Mouse (Mus musculus) spleen, postnatal 4 days (tissue): ENCODE measurements at regions not wholly inside any gene's neighbourhood (a gene's known extent, or its start where the extent isn't known, plus 50 kb on each side); places are given as distances from the start of the nearest gene placed in this dataset.
"Not testable (repeated sequence)": the region's sequence is repeated elsewhere in the genome, so short reads cannot be mapped to it uniquely, and the experiment has no call there.

Experiments
- DNase-seq, 2 experiments: peaks; one replicate each; pipeline ENCODE4 v3.0.0; 2022; ENCODE audit warnings: low spot score in 2 of 2

- no peak for DNase-seq
Observed at GRCm38 (mm10) chr1:107677404-107677803, 87.6 kb downstream of the Serpinb8 start.

DNA sequence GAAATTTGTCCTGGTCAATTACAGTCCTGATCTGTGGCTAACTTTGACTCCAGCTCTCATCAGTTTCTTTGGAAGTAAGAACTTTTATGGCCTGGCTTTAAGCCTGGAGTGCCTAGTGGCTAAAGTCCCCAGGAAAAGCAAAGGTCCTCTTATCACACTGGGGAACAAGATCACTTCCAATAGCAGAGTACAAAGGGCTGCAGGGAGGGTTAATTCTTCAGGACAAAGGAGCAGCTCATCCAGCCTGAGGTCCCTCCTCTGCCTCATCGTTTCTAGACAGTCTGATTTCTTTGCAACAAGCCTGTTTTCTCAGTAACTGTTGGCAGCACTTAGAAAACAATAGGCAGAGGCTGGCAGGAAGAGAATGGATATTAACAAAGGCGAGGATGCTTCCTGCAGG, 107.1 kb downstream of the Serpinb8 start:
- DNase-seq, result no peak

DNA sequence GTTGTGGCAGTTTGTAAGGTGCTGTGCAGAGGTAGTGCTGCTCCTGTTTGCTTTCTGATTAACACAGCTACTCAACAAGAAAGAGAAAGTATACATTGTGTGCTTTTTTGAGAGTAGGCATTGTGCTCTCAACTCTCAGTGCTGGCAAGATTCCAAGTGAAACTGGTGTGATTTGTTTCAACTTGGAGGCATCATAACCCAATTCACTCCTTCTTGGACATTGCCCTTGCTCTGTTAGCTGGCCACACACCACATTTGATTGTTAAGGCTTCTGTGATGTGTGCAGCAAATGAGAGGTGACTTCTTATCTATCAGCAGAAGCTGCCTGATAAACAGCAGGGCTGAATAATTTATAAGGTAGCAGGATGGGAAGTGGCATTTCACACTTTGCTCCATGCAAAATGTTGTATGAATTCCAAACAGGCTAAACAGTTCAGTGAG, 116.3 kb downstream of the Serpinb8 start:
- DNase-seq, result no peak

DNA sequence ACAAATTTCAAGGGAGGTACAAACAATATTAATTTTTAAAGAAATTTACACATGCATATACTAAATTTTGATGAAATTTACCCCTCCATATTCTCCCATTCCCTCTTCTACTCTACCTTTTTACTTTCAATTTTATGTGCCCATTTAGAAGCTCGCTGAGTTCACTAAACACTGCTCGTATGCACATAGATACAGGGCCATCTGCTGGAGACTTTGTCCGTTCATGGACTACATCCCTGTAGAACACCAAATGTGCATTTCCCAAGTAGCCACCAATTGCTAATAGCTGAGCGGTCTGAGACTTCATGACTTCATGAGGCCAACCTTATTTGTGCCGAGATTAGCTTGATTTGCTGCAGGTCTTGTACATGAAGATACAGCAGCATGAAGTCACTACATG, 118.8 kb downstream of the Serpinb8 start:
- DNase-seq, result no peak

- no peak for DNase-seq
Observed at GRCm38 (mm10) chr1:107714869-107715268, 125.1 kb downstream of the Serpinb8 start.

GRCm38 (mm10) chr1:107719304-107719703, 129.5 kb downstream of the Serpinb8 start:
- no peak for DNase-seq

- no peak for DNase-seq
Observed at GRCm38 (mm10) chr1:107728113-107728839, 138.5 kb downstream of the Serpinb8 start.

DNA sequence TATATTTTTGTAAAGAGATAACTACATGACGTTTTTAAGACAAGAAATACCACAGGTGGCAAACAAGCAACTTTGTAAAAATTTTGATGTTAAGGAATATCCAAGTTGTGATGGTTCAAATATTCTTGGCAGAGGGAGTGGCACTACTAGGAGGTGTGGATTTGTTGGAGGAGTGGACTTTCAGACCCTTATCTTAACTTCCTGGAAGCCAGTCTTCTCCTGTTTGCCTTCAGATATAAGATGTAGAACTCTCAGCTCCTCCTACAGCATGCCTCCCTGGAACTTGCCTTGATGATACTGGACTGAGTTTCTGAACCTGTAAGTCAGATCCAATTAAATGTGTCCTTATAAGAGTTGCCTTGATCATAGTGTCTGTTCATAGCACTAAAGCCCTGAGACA, 175.5 kb downstream of the Serpinb8 start:
- DNase-seq, result no peak

GRCm38 (mm10) chr1:107767198-107767947, 177.6 kb downstream of the Serpinb8 start:
- no peak for DNase-seq

DNA sequence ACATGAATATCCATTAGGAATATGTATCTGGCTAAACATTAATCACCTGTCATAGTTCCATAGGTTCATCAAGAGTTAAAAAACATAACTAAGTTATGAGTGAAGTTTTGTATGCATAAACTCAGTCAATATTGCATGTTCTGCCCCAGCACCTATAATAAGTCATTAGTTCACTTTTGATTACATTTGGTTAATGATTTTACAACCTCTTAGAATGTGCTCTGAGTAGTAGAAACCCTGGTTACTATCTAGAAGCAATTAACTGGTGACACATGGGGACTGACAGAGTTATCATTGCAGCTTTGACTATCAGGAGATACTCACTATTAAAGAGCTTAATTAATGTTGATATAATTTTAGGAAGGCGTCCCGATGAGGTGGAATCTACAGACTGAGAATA, 183.2 kb downstream of the Serpinb8 start:
- no peak for DNase-seq

DNA sequence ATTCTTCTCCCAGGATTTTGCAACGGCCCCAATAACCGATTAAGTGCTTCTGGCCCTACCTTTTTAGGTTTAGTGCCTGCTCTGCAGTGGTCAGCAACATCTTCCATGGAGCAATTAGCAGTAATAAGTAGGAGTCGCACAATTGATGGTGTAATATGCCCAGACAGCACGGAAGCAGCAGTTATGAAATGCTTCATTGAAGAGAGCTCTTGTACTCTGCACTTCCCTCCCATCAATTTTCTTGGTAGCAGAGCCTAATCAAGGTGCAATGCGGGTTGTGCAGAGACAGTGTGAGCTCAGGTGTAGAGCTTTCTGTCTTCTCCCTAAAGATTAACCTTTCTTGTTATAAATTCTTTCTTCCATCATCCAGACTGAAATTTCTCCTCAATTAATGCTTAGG, 193.3 kb downstream of the Serpinb8 start:
- no peak for DNase-seq

DNA sequence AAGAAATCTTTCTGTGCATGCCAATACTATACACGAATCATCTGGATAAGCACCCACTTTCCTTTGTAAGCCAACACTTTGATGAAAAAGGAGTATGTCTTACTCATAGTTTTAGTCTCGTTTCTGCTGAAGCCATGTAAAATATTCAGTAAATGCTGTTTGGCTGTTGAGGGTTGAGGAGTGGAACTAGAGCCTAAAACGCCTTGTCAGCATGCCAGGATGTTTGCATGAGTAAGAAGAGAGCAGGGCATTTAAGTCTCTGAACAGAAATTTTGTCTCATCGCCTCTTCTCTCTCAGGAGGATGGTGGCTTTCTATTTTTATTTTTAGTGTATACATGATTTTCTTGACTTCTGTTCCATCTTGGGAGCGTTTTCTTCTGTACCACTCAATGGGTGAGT, 216.0 kb downstream of the Serpinb8 start:
- no peak for DNase-seq

DNA sequence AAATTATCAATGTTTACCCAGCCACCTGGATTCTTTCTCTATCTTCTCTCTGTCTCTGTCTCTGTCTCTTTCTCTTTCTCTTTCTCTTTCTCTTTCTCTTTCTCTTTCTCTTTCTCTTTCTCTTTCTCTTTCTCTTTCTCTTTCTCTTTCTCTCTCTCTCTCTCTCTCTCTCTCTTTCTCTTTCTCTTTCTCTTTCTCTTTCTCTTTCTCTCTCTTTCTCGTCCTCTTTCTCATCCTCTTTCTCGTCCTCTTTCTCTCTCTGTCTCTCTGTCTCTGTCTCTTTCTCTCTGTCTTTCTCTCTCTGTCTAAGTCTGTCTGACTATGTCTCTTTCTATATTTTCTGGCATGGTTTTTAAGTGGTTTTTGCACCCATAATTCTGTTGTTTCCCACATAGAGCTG, 217.6 kb downstream of the Serpinb8 start:
- DNase-seq, result not testable (repeated sequence)

DNA sequence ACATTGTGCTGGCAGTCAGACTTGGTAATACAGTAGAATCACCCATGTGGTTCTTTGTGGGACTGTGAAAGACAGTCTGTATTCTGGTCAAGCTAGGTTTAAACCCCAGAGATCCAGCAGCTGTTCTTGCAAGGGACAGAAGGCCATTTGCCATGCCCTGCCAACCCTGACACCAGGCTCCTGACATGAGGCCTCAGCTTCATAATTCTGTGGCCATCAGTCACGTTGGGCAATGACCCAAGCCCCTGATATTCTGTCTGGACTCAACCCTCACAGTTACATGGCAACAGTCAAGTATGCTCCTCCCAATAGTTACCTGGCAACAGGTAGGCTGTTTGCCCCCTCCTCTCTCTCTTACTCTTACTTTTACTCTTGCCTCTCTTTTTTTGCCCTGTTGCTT, 221.3 kb downstream of the Serpinb8 start:
- no peak for DNase-seq

DNA sequence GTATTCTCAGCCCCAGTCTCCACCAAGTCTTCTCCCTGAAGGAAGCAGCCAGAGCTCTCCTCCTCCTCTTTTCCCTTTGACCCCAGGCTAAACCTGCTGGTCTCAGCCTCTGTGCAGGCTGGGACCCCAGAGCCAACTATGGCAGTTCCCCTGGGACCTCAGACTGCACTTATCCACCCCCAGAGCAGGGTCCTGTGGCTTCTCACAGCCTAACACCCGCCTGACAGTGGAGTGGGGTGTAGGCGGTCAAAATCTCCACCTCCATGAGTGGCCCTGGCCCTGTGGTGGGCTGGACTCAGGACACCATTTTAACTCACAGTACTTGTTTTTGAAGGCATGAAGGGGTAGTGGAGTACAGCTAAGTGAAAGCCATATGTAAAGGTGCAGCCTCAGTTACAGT, 222.1 kb downstream of the Serpinb8 start:
- no peak for DNase-seq

GRCm38 (mm10) chr1:107837877-107838276, 248.1 kb downstream of the Serpinb8 start:
- no peak for DNase-seq

- DNase-seq, result no peak
Observed at GRCm38 (mm10) chr1:107852386-107852785, 262.6 kb downstream of the Serpinb8 start.

- DNase-seq, result no peak
Observed at GRCm38 (mm10) chr1:107853001-107853400, 263.2 kb downstream of the Serpinb8 start.

DNA sequence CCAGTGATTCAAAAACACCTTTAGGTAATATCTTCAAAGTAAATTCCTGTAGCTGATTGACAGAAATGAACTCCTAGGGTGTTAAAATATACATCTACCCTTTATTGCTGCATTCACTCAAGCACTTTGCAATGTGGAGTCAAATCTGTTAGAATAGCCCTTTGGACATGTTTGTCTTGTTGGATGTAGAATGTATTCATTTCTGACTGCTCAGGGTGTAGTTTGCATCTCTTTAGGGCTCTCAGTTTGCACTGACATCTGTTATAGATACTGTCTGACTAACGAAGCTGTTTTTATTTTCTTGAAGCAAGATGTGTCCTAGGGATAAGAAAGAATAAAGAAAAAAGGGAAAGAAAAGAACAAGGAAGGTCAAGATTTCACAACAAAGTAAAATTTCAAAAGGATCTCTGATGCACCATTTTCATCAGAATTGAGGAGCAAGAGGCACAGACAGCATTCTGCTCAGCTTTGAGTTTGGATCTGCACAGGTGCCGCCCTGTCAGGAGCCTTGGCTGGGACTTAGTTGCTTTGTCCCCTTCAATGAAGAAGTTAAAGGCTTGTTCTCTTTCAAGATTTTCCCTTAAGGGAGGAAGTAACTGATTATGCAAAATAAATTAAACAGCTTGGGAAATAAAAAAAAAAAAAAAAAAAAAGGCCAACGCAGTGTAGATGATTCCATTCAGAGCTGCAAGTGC, 308.1 kb downstream of the Serpinb8 start:
- DNase-seq, result no peak

- no peak for DNase-seq
Observed at GRCm38 (mm10) chr1:107899261-107899660, 309.5 kb downstream of the Serpinb8 start.

DNA sequence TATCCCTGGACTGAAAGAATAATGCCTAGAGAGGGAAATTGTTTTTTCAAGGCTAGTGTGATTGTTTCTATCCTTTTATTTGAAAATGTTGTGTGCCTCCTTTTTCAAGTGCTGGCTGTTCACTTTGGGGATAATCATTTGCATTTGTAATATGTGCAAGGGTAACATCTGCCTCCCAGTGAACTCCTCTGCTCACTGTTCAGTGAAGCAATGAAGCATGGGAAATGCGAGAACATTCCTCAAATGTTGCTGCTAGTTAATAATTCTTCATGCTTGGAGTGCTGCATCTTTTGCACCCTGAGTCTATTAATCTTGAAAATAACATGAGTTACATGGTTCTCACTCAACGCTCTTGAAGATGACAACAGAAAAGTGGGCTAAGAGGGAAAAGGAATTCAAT, 310.6 kb downstream of the Serpinb8 start:
- DNase-seq, result no peak

DNA sequence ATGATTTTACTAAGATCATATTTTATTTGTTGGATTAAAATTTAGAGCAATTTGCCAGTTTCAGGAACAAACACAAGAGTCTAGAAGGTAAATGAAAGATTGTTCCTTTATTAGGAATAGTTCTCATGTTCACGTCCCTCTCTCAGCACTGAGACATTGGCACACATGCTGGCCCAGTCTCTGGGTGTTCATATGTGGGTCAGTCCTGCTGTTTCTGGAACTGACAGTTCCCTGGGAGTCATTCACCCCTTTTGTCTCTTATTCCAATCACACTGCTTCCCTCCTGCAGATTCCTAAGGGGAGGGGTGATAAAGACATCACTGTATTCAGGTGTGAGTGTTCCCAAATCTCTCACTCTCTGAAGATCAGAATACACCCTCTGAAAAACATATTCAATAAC, 311.1 kb downstream of the Serpinb8 start:
- no peak for DNase-seq
